Mouse (Mus musculus) duodenum, adult 2 months (tissue): ENCODE results near the gene C1qtnf3. TPM values are rescaled to one million over a fixed set of nuclear protein-coding genes. Genes with fewer than 3 reads are reported as not detected.

Source experiments
- polyA plus RNA-seq: library from polyadenylated mRNA; depleted of rRNA; stranded (reverse); fragments of >200 nt; gene quantifications from 2 replicates; pipeline ENCODE4 v1.2.3, GENCODE M21; 2012; ENCODE audit warnings: low replicate concordance; rRNA removed

The C1qtnf3 gene
- polyA plus RNA-seq, result 0.32 and 0.35 TPM in 2 replicates

DNA sequence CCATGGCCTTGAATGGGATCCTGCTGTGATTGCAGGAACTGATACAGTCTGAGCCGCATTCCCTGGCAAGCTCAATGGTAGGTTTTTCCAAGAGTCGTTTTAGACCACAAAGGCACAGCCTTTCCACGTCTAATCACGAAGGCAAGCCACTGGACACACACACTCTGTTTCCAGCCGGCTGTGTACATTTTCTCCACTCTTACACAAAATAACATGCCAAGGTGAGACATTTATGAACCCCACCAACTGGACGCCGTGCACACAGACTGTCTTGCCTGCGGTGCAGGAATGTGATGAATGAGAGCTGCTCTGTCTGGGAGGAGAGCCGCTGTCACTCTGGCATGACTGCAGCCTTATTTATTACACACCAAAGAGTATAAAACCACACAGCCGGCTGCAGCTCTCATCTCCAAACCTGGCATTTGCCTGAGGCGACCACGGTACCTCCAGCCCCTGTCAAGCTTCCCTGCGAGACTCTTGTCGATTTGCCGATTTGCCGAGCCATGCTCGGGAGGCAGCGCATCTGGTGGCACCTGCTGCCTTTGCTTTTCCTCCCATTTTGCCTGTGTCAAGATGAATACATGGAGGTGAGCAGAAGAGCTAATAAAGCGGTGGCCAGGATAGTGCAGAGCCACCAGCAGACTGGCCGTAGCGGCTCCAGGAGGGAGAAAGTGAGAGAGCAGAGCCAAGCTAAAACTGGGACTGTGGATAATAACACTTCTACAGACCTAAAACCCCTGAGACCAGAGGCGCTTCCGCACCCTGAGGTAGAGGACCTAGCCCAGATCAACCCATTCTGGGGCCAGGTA, at the start of gene C1qtnf3:
Gene C1qtnf3 (plus strand): TSS at position 382 of the 809 bp plus-strand sequence.

DNA sequence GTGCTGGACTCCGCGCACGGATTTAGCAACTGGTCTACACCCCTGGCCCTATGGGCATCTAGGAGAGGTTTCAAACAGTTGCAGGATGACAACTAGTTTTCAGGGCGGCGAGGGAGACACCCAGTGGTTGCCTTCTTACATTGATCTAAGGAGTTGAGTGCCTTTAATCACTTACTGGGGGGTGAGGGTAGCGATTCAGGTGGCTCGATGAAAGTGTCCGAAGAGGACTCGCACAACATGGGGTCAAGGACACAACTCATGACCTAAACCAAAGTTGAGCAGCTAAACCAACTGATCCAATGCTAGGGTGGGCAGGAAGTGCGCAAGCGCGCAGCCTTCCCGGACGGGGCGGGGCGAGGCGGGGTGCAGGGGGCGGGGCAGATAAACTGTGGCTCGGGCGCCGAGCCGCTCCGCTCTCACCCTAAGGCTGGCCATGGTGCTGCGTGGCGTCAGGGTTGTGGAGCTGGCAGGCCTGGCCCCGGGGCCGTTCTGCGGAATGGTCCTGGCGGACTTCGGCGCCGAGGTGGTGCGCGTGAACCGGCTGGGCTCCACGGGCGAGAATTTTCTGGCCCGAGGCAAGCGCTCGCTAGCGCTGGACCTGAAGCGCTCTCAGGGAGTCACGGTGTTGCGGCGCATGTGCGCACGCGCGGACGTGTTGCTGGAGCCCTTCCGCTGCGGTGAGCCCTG, 29.4 kb downstream of the C1qtnf3 start, which contains the start of gene Amacr:
Gene Amacr (plus strand): TSS at position 380 of the 687 bp plus-strand sequence.

GRCm38 (mm10) chr15:11000421-11000820, 48.3 kb downstream of the C1qtnf3 start, which contains the start of gene Slc45a2:
Gene Slc45a2 (plus strand): TSS chr15:11000721.

Other genes starting within 250 kb of the C1qtnf3 start
- 0.49 and 0.65 TPM in 2 replicates for gene Rai14, start 237.7 kb upstream of the C1qtnf3 start, polyA plus RNA-seq
- 7.7 and 9.0 TPM in 2 replicates for gene Amacr, start 29.4 kb downstream of the C1qtnf3 start, polyA plus RNA-seq
- not detected in 2 replicates for gene Slc45a2, start 48.4 kb downstream of the C1qtnf3 start, polyA plus RNA-seq
- not detected in 2 replicates for gene Rxfp3, start 85.7 kb downstream of the C1qtnf3 start, polyA plus RNA-seq
- 0.05 and 0.20 TPM in 2 replicates for gene Adamts12, start 112.5 kb downstream of the C1qtnf3 start, polyA plus RNA-seq